Mouse (Mus musculus): ENCODE data around the gene Acr.

Gene Acr

GRCm38 (mm10) chr15:89568114-89568513 lies at the start of gene Acr:
TSS of gene Acr (plus strand) at chr15:89568326.
- DNase-seq = no peak

- DNase-seq = no peak
Measured at GRCm38 (mm10) chr15:89521951-89522350, 46.2 kb upstream of the Acr start.

GRCm38 (mm10) chr15:89522566-89523282 lies 45.4 kb upstream of the Acr start:
- peak in 1 of 2 experiments; percentile 21 for DNase-seq

- peak in 1 of 2 experiments; percentile 51 for DNase-seq
Measured at GRCm38 (mm10) chr15:89523283-89523832, 44.8 kb upstream of the Acr start.

GRCm38 (mm10) chr15:89524001-89524571 lies 44.0 kb upstream of the Acr start:
- peak in 1 of 2 experiments; percentile 29 for DNase-seq

- peak in 1 of 2 experiments; percentile 15 for DNase-seq
Measured at GRCm38 (mm10) chr15:89524611-89525415, 43.3 kb upstream of the Acr start.

- DNase-seq = peak in 1 of 2 experiments; percentile 15
Measured at GRCm38 (mm10) chr15:89525464-89525863, 42.7 kb upstream of the Acr start.

GRCm38 (mm10) chr15:89525896-89526295 lies 42.2 kb upstream of the Acr start:
- DNase-seq = no peak

GRCm38 (mm10) chr15:89526776-89527325 lies 41.3 kb upstream of the Acr start:
- DNase-seq = no peak

GRCm38 (mm10) chr15:89527466-89527865 lies 40.7 kb upstream of the Acr start:
- no peak for DNase-seq

- DNase-seq = no peak
Measured at GRCm38 (mm10) chr15:89528201-89528850, 39.8 kb upstream of the Acr start.

GRCm38 (mm10) chr15:89528923-89529322 lies 39.2 kb upstream of the Acr start:
- no peak for DNase-seq

GRCm38 (mm10) chr15:89530336-89530735 lies 37.8 kb upstream of the Acr start:
- DNase-seq = peak in 1 of 2 experiments; percentile 68

- no peak for DNase-seq
Measured at GRCm38 (mm10) chr15:89531399-89531798, 36.7 kb upstream of the Acr start.

- no peak for DNase-seq
Measured at GRCm38 (mm10) chr15:89532026-89532923, 35.9 kb upstream of the Acr start.

GRCm38 (mm10) chr15:89532924-89533842 lies 34.9 kb upstream of the Acr start:
- no peak for DNase-seq

GRCm38 (mm10) chr15:89533843-89534207 lies 34.3 kb upstream of the Acr start:
- DNase-seq = no peak

GRCm38 (mm10) chr15:89544171-89544570 lies 24.0 kb upstream of the Acr start:
- no peak for DNase-seq

- DNase-seq = no peak
Measured at GRCm38 (mm10) chr15:89547321-89547720, 20.8 kb upstream of the Acr start.

Data from lung, postnatal 4 days (tissue).